Mouse (Mus musculus) C2C12 (cell line): ENCODE results near the gene Pdss2. TPM values are rescaled to one million over a fixed set of nuclear protein-coding genes. Genes with fewer than 3 reads are reported as not detected.

Experiments
- H3K27me3 ChIP-seq: one replicate; pipeline ENCODE4 v1.6.1; 2011; ENCODE audit not compliant: control insufficient read depth, insufficient read depth, insufficient read length
- H3K36me3 ChIP-seq: one replicate; pipeline ENCODE4 v1.6.1; 2011; ENCODE audit not compliant: control insufficient read depth, insufficient read depth
- H3K4me3 ChIP-seq: one replicate; pipeline ENCODE4 v1.5.1; 2011; ENCODE audit warnings: mild to moderate bottlenecking, control low read depth; ENCODE audit not compliant: poor library complexity, insufficient read depth, severe bottlenecking
- H3K79me2 ChIP-seq: one replicate; pipeline ENCODE4 v1.6.1; 2011; ENCODE audit not compliant: control insufficient read depth, insufficient read depth
- H3K79me3 ChIP-seq: one replicate; pipeline ENCODE4 v1.6.1; 2011; ENCODE audit warnings: low read depth, control low read depth
- H3ac ChIP-seq: one replicate; pipeline ENCODE3; 2011; ENCODE audit warnings: low read depth; ENCODE audit not compliant: control insufficient read depth, insufficient read length
- CEBPB ChIP-seq: IDR thresholded peaks from one replicate; pipeline ENCODE4 v1.6.1; 2011; ENCODE audit warnings: low read depth, mild to moderate bottlenecking, control low read depth, moderate library complexity
- CTCF ChIP-seq: IDR thresholded peaks from one replicate; pipeline ENCODE4 v1.5.1; 2011; ENCODE audit not compliant: control insufficient read depth, insufficient read depth, insufficient read length
- FOSL1 ChIP-seq: IDR thresholded peaks from one replicate; pipeline ENCODE4 v1.8.0; 2011; ENCODE audit warnings: mild to moderate bottlenecking, low read length; ENCODE audit not compliant: poor library complexity, insufficient read depth, severe bottlenecking
- MAX ChIP-seq: IDR thresholded peaks from one replicate; pipeline ENCODE4 v1.6.1; 2011; ENCODE audit warnings: mild to moderate bottlenecking, control low read depth
- MYOD1 ChIP-seq: IDR thresholded peaks from one replicate; pipeline ENCODE4 v1.6.1; 2011; ENCODE audit warnings: low read depth; ENCODE audit not compliant: control insufficient read depth, insufficient read length
- MYOG ChIP-seq: IDR thresholded peaks from one replicate; pipeline ENCODE4 v1.6.1; 2011; ENCODE audit not compliant: control insufficient read depth, insufficient read length; ENCODE audit errors: extremely low read depth
- USF1 ChIP-seq: IDR thresholded peaks from one replicate; pipeline ENCODE4 v1.6.1; 2011; ENCODE audit warnings: low read depth, mild to moderate bottlenecking, control low read depth, moderate library complexity
- polyA plus RNA-seq: library from polyadenylated mRNA; unstranded; fragments of >200 nt; fragmentation: generic; extraction: Trizol; gene quantifications from one replicate; pipeline ENCODE4 v1.2.1, GENCODE M21; 2012; ENCODE audit warnings: missing spikeins

The Pdss2 gene
- polyA plus RNA-seq, 1 experiment = 7.5 TPM

DNA sequence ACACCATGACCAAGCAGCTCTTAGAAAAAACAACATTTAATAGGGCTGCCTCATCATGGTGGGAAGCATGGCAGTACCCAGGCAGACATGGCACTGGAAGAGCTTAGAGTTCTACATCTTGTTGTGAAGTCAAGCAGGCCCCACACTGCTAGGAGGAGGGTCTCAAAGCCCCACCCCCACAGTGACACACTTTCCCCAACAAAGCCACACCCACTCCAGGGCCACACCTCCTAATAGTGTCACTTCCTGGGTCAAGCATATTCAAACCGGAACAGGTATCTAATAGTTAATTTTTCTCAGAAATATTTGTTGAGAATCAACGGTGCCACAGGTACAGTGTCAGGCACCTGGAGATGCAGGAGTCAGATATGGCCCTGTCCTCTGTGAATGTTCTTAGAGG lies 244.9 kb downstream of the Pdss2 start:
- Histone ChIP-seq H3K36me3 (no peaks in the 10 kb centered on the region), H3ac (no peak overlapping the region), H3K79me2 (no peaks in the 10 kb centered on the region), H3K27me3 (no peaks in the 10 kb centered on the region), H3K4me3 (no peak overlapping the region), H3K79me3 (no peaks in the 10 kb centered on the region)
- TF ChIP-seq MAX (no peak), CTCF (no peak), MYOD1 (no peak), CEBPB (no peak), MYOG (no peak), FOSL1 (no peak), USF1 (no peak)

DNA sequence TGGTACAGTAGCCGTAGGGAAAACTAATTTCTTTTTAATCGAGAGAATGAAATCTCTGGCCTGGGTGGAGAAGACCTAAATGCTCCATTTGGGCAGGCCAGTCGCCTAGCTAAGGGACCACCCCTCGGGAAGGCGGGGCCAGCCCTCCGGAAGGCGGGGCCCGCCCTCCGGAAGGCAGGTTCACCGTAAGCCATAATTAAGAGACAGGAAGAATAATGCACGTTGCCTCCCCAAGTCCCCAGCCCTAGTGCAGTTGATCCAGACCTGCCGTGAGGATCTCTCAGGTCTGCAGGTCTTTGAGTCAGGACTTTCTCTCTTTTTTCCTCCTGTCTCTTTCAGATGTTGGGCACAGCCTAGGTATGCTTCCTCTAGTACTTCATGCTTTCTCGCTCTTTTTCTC lies 246.4 kb downstream of the Pdss2 start:
- Histone ChIP-seq H3K36me3 (no peaks in the 10 kb centered on the region), H3K27me3 (no peaks in the 10 kb centered on the region), H3K4me3 (no peak overlapping the region), H3K79me2 (no peaks in the 10 kb centered on the region), H3ac (no peak overlapping the region), H3K79me3 (no peaks in the 10 kb centered on the region)
- TF ChIP-seq USF1 = no peak
- TF ChIP-seq CTCF = no peak
- no peak for TF ChIP-seq MYOD1
- TF ChIP-seq CEBPB = no peak
- no peak for TF ChIP-seq FOSL1

DNA sequence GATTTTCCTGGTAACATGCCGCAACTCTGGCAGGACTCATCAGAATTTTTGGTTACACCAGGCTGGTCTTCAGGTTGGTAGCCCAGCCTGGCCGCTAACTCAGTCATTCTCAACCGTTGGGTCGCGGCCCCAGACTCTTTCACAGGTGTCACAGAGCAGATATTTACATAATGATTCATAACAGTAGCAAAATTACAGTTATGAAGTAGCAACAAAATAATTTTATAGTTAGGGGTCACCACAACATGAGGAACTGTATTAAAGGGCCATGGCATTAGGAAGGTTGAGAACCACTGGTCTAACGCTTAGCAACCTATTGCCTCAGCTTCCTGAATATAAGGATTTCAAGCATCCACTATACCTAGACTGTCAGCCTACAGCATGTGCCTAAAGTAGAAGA lies 247.0 kb downstream of the Pdss2 start:
- Histone ChIP-seq H3ac (no peak overlapping the region), H3K79me2 (no peaks in the 10 kb centered on the region), H3K36me3 (no peaks in the 10 kb centered on the region), H3K79me3 (no peaks in the 10 kb centered on the region), H3K4me3 (no peak overlapping the region), H3K27me3 (no peaks in the 10 kb centered on the region)
- TF ChIP-seq MYOD1 = no peak
- TF ChIP-seq USF1 = no peak
- TF ChIP-seq MYOG = no peak
- no peak for TF ChIP-seq CTCF
- no peak for TF ChIP-seq MAX
- TF ChIP-seq CEBPB = no peak
- no peak for TF ChIP-seq FOSL1

DNA sequence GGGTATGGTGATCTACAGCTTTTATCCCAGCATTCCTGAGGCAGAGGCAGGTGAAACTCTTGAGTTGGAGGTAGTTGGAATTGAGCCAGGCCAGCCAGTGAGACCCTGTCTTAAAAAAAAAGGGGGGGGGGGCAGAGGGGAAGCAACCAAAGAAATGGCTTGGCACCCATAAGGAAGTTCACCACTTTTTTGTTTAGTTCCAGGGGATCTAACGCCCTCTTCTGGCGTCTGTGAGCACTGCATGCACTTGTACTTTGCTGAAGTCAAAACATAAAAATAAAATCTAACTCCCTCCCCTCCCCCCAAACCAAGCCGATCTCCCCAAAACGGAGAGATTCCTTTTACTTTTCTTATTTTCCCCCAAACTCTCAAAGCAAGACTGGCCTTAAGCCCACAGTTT lies 254.1 kb downstream of the Pdss2 start:
- Histone ChIP-seq H3K79me3 (peaks cover 2% of the 10 kb centered on the region), H3K79me2 (peaks cover 6% of the 10 kb centered on the region), H3K36me3 (no peaks in the 10 kb centered on the region), H3ac (no peak overlapping the region), H3K27me3 (no peaks in the 10 kb centered on the region), H3K4me3 (no peak overlapping the region)
- no peak for TF ChIP-seq FOSL1
- no peak for TF ChIP-seq CEBPB

DNA sequence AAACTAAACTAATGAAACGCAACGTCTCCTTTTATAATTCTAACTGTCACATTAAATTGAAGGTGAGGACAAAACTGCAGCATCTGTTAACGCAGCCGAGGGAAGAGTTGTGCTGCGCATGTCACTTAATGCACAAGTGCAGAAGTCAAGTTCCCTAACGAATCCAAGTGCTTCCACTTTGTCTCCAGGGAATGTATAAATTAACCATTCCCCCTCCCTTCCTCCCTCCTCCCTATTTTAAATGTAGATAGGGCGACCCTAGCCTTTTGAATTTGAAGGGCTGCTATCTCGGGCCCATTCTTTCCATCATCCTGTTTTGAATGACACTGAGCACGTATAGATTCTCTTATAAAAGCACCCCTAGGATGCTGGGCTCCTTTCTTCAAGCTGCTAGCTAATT lies 256.2 kb downstream of the Pdss2 start:
- H3K27me3 ChIP-seq = no peaks in the 10 kb centered on the region
- H3K79me3 ChIP-seq = peaks cover 19% of the 10 kb centered on the region
- H3K36me3 ChIP-seq = no peaks in the 10 kb centered on the region
- no peak overlapping the region for H3ac ChIP-seq
- TF ChIP-seq MYOD1 (no peak), USF1 (no peak), FOSL1 (no peak), MAX (no peak), CTCF (no peak), CEBPB (no peak), MYOG (no peak)
- no peak overlapping the region for H3K4me3 ChIP-seq
- H3K79me2 ChIP-seq = peaks cover 27% of the 10 kb centered on the region

DNA sequence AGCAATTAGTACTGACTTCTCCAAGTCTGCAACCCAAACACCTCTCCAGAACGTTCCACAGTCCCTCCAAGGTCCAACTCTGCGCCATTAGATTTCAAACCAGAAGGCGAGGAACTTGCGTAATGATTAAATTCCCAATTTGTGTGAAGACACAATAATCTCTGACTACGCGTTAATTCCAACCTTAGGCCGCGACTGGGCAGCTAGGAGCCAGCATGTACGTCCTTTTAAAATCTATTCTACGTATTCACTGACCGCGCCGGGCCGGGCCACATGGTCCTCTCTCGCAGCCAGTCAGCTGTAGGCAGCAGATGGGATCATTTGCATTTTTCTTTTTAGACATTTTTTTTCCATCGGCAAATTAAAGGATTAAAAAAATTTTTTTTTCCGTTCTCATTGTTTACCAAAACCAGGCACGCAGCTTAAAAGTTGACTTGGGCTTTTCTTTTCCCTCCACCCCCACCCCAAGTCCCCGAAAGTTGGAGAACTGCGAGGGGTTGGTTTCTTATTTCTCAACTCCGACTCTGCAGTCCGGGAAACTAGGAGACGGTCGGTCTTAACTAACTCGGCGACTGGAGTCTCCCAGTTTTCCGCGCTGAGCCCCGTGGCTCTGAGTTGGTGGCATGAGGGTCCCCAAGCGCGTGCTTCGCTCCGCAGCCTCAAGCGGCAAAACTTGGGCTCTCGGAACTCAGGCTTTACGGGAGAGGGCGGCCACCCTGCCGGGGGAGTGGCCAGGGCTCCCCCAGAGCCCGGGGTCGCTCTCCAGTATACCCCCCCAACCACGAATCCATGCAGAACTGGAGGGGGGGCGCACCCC lies 256.8 kb downstream of the Pdss2 start:
- no peaks in the 10 kb centered on the region for H3K27me3 ChIP-seq
- peaks cover 33% of the 10 kb centered on the region for H3K79me2 ChIP-seq
- H3ac ChIP-seq = peak overlapping the region; percentile 78
- H3K4me3 ChIP-seq = peak overlapping the region; percentile 55
- no peaks in the 10 kb centered on the region for H3K36me3 ChIP-seq
- TF ChIP-seq USF1 (no peak), MAX (no peak), FOSL1 (no peak), CEBPB (no peak), MYOG (no peak), MYOD1 (no peak), CTCF (no peak)
- H3K79me3 ChIP-seq = peaks cover 24% of the 10 kb centered on the region
